Mouse (Mus musculus) thymus, adult 2 months (tissue): ENCODE measurements around the gene Mlip.

Source experiments
- CTCF ChIP-seq: fragments of 200-500 bp; IDR thresholded peaks from 2 replicates; pipeline ENCODE4 v1.5.1; 2012; ENCODE audit warnings: mild to moderate bottlenecking, control low read depth, low read length, moderate library complexity, borderline replicate concordance; ENCODE audit not compliant: control insufficient read depth, poor library complexity, insufficient read depth; ENCODE audit errors: extremely low read depth
- POLR2A ChIP-seq: fragments of 200-500 bp; IDR thresholded peaks from 2 replicates; pipeline ENCODE4 v1.6.1; 2012; ENCODE audit warnings: mild to moderate bottlenecking, low read length, control low read depth, moderate library complexity; ENCODE audit not compliant: control insufficient read depth, poor library complexity, insufficient read depth; ENCODE audit errors: extremely low read depth

- no peak for TF ChIP-seq CTCF
- TF ChIP-seq POLR2A, result no peak
Measured at GRCm38 (mm10) chr9:77384651-77385050, 31.9 kb upstream of the Mlip start.
